Mouse (Mus musculus): ENCODE results near the gene Brd4.
"Not testable (repeated sequence)": the region's sequence is repeated elsewhere in the genome, so short reads cannot be mapped to it uniquely, and the experiment has no call there.

Brd4 gene

GRCm38 (mm10) chr17:32229256-32229655, 55.3 kb downstream of the Brd4 start:
- DNase-seq (ENCODE audit: low spot score in 2 of 2): no peak

- DNase-seq (ENCODE audit: low spot score in 2 of 2): no peak
These were observed 63.6 kb downstream of the Brd4 start for GRCm38 (mm10) chr17:32220873-32221272.

GRCm38 (mm10) chr17:32215587-32215986, 68.9 kb downstream of the Brd4 start:
- DNase-seq (ENCODE audit: low spot score in 2 of 2): not testable (repeated sequence)

GRCm38 (mm10) chr17:32211554-32211953, 73.0 kb downstream of the Brd4 start:
- not testable (repeated sequence) for DNase-seq (ENCODE audit: low spot score in 2 of 2)

GRCm38 (mm10) chr17:32209752-32210151, 74.8 kb downstream of the Brd4 start:
- peak in 1 of 2 experiments; percentile 66 for DNase-seq (ENCODE audit: low spot score in 2 of 2)

GRCm38 (mm10) chr17:32209144-32209543, 75.4 kb downstream of the Brd4 start:
- no peak for DNase-seq (ENCODE audit: low spot score in 2 of 2)

GRCm38 (mm10) chr17:32207586-32208245, 76.8 kb downstream of the Brd4 start:
- no peak for DNase-seq (ENCODE audit: low spot score in 2 of 2)

GRCm38 (mm10) chr17:32205345-32205744, 79.2 kb downstream of the Brd4 start:
- no peak for DNase-seq (ENCODE audit: low spot score in 2 of 2)

GRCm38 (mm10) chr17:32202972-32203371, 81.5 kb downstream of the Brd4 start:
- DNase-seq (ENCODE audit: low spot score in 2 of 2): no peak

GRCm38 (mm10) chr17:32201086-32201485, 83.4 kb downstream of the Brd4 start:
- peak in 1 of 2 experiments; percentile 30 for DNase-seq (ENCODE audit: low spot score in 2 of 2)

- no peak for DNase-seq (ENCODE audit: low spot score in 2 of 2)
These were observed 84.7 kb downstream of the Brd4 start for GRCm38 (mm10) chr17:32199796-32200195.

GRCm38 (mm10) chr17:32197156-32197555, 87.4 kb downstream of the Brd4 start:
- no peak for DNase-seq (ENCODE audit: low spot score in 2 of 2)

GRCm38 (mm10) chr17:32195725-32196124, 88.8 kb downstream of the Brd4 start:
- no peak for DNase-seq (ENCODE audit: low spot score in 2 of 2)

GRCm38 (mm10) chr17:32193010-32193409, 91.5 kb downstream of the Brd4 start:
- DNase-seq (ENCODE audit: low spot score in 2 of 2): no peak

- DNase-seq (ENCODE audit: low spot score in 2 of 2): no peak
These were observed 94.7 kb downstream of the Brd4 start for GRCm38 (mm10) chr17:32189850-32190249.

- no peak for DNase-seq (ENCODE audit: low spot score in 2 of 2)
These were observed 95.5 kb downstream of the Brd4 start, which contains the start of gene Ephx3 for GRCm38 (mm10) chr17:32188863-32189636. Ephx3 (minus strand) TSS chr17:32189549.

- no peak for DNase-seq (ENCODE audit: low spot score in 2 of 2)
These were observed 101.5 kb downstream of the Brd4 start for GRCm38 (mm10) chr17:32183017-32183416.

GRCm38 (mm10) chr17:32179621-32180491, 104.7 kb downstream of the Brd4 start:
- DNase-seq (ENCODE audit: low spot score in 2 of 2): no peak

GRCm38 (mm10) chr17:32176919-32177318, 107.6 kb downstream of the Brd4 start:
- DNase-seq (ENCODE audit: low spot score in 2 of 2): no peak

GRCm38 (mm10) chr17:32173166-32173565, 111.4 kb downstream of the Brd4 start:
- no peak for DNase-seq (ENCODE audit: low spot score in 2 of 2)

- DNase-seq (ENCODE audit: low spot score in 2 of 2): no peak
These were observed 112.0 kb downstream of the Brd4 start for GRCm38 (mm10) chr17:32172485-32172884.
